Comparison of ENCODE assay signal across 8 mouse cellular contexts in the genomic region with DNA sequence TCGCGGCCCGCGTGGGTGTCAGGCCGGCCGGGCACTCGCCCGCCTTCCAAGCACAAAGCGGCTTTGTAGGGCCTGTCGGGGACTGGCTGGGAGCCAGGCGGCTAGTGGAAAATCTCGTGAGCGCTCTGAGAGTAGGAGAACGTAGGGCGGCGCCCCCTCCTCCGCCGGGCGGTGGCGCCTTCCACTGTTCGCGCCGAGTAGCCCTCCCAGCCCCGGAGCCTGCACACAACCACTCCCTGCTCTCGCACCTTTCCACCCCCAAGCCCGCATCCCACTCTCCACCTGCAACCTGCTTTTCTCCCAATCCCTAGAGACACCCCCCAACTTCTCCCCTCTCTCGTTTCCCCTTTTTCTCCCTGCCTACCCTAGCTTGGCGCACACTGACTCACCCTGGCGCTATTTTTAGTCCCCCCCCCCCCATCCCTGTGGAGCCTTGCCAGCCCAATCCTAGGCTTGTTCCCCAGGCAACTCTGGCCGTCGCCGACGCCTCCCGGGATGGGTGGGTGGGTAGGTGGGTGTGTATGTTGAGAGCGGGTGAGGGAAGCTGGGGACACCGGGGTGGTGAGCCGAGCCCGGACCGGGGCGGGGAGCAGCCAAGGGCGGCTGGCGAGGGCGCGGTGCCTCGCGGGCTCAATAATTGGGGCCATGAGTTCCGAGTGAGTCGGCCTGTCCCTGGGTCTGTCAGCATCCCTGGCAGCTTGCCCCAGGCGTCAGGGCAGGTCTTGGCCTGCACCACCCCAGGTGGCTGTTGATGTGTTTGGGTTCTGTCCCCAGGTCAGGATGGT. TPM values are rescaled to one million over a fixed set of nuclear protein-coding genes. Genes with fewer than 3 reads are reported as not detected.
DNase-seq lines count a peak whose midpoint lies in the region; ATAC-seq and TF ChIP-seq lines count a peak whose summit lies in the region.

No protein-coding gene starts in this region.

- no peaks in the 10 kb centered on the region for H3K9me3 ChIP-seq in embryonic facial prominence, embryonic 15.5 days (replicated peaks)
- no peaks in the 10 kb centered on the region for H3K9me3 ChIP-seq in kidney, embryonic 14.5 days (ENCODE audit: control insufficient read depth, low read length)
- no peaks in the 10 kb centered on the region for H3K9me3 ChIP-seq in limb, embryonic 15.5 days
- no peaks in the 10 kb centered on the region for H3K9me3 ChIP-seq in midbrain, postnatal 0 days (ENCODE audit: low read length)

- no peaks in the 10 kb centered on the region for H3K27me3 ChIP-seq in embryonic facial prominence, embryonic 15.5 days
- no peaks in the 10 kb centered on the region for H3K27me3 ChIP-seq in kidney, embryonic 14.5 days (ENCODE audit: control insufficient read depth, insufficient read depth, low read length)
- H3K27me3 ChIP-seq in limb, embryonic 15.5 days = no peaks in the 10 kb centered on the region
- H3K27me3 ChIP-seq in midbrain, postnatal 0 days (ENCODE audit: insufficient read depth, low read length) = no peaks in the 10 kb centered on the region

- peak overlapping the region; percentile 86 for H3K4me3 ChIP-seq in embryonic facial prominence, embryonic 15.5 days (replicated peaks)
- H3K4me3 ChIP-seq in kidney, embryonic 14.5 days (ENCODE audit: low read length) = peak overlapping the region; percentile 74
- H3K4me3 ChIP-seq in limb, embryonic 15.5 days = peak overlapping the region; percentile 78
- H3K4me3 ChIP-seq in midbrain, postnatal 0 days (ENCODE audit: low read depth, low read length) = peak overlapping the region; percentile 65

- peaks cover 73% of the 10 kb centered on the region for H3K4me1 ChIP-seq in embryonic facial prominence, embryonic 15.5 days
- H3K4me1 ChIP-seq in kidney, embryonic 14.5 days (ENCODE audit: control insufficient read depth, insufficient read depth, low read length) = peaks cover 50% of the 10 kb centered on the region
- H3K4me1 ChIP-seq in limb, embryonic 15.5 days = peaks cover 69% of the 10 kb centered on the region
- peaks cover 41% of the 10 kb centered on the region for H3K4me1 ChIP-seq in midbrain, postnatal 0 days (ENCODE audit: insufficient read depth, low read length)

- peak overlapping the region; percentile 100 for H3K27ac ChIP-seq in embryonic facial prominence, embryonic 15.5 days (replicated peaks)
- H3K27ac ChIP-seq in kidney, embryonic 14.5 days (ENCODE audit: low read depth, low read length) = peak overlapping the region; percentile 98
- peak overlapping the region; percentile 100 for H3K27ac ChIP-seq in limb, embryonic 15.5 days
- H3K27ac ChIP-seq in midbrain, postnatal 0 days (ENCODE audit: low read depth, low read length) = peak overlapping the region; percentile 99

- peak overlapping the region; percentile 26 for H3K9ac ChIP-seq in embryonic facial prominence, embryonic 15.5 days
- peak overlapping the region; percentile 77 for H3K9ac ChIP-seq in kidney, embryonic 14.5 days (ENCODE audit: low read depth, low read length)
- peak overlapping the region; percentile 68 for H3K9ac ChIP-seq in limb, embryonic 15.5 days
- H3K9ac ChIP-seq in midbrain, postnatal 0 days (replicated peaks; ENCODE audit: low read length, poor library complexity, severe bottlenecking) = peak overlapping the region; percentile 77

- TF ChIP-seq CTCF in midbrain, postnatal 0 days (IDR thresholded peaks at IDR 0.05) = peak; percentile 56

- DNase-seq in 3T3-L1 (ENCODE audit: low read depth, low spot score) = peak; percentile 81
- peak; percentile 93 for DNase-seq in adrenal gland, postnatal 36 days
- DNase-seq in heart, adult 9 months (ENCODE audit: low spot score in 2 of 2) = peak; percentile 88 to 92
- DNase-seq in midbrain, postnatal 0 days (ENCODE audit: low spot score) = peak; percentile 96
- DNase-seq in spleen, postnatal 14 days (ENCODE audit: low spot score in 2 of 2) = peak; percentile 70 to 77

- peak overlapping the region; percentile 80 for H3K4me2 ChIP-seq in embryonic facial prominence, embryonic 15.5 days (replicated peaks)
- H3K4me2 ChIP-seq in kidney, embryonic 14.5 days (replicated peaks; ENCODE audit: low read depth, low read length) = peak overlapping the region; percentile 93
- peak overlapping the region; percentile 77 for H3K4me2 ChIP-seq in limb, embryonic 15.5 days
- H3K4me2 ChIP-seq in midbrain, postnatal 0 days (ENCODE audit: low read depth, low read length, poor library complexity, severe bottlenecking) = peak overlapping the region; percentile 89

- WGBS in embryonic facial prominence, embryonic 15.5 days = under 1% methylated on average over 41 of the region's 49 CpGs
- 1% methylated on average over 48 of the region's 49 CpGs for WGBS in kidney, embryonic 14.5 days
- WGBS in limb, embryonic 15.5 days = 1% methylated on average over 47 of the region's 49 CpGs
- under 1% methylated on average over 34 of the region's 49 CpGs for WGBS in midbrain, postnatal 0 days

- peak; percentile 46 for ATAC-seq in embryonic facial prominence, embryonic 15.5 days (ENCODE audit: insufficient number of reproducible peaks, low FRiP score, low TSS enrichment, low read depth)
- ATAC-seq in kidney, embryonic 14.5 days (ENCODE audit: low FRiP score, low TSS enrichment) = peak; percentile 56
- ATAC-seq in limb, embryonic 15.5 days (ENCODE audit: insufficient number of reproducible peaks, low FRiP score, low TSS enrichment, low read depth) = peak; percentile 41
- peak; percentile 61 for ATAC-seq in midbrain, postnatal 0 days (ENCODE audit: low FRiP score)

- no peaks in the 10 kb centered on the region for H3K36me3 ChIP-seq in embryonic facial prominence, embryonic 15.5 days
- no peaks in the 10 kb centered on the region for H3K36me3 ChIP-seq in kidney, embryonic 14.5 days (ENCODE audit: control insufficient read depth, insufficient read depth, low read length)
- H3K36me3 ChIP-seq in limb, embryonic 15.5 days = peaks cover 10% of the 10 kb centered on the region; the same call in 1 of the 2 replicates
- 0 out of 2 replicates have a peak, but pooled peaks cover 12% of the 10 kb centered on the region for H3K36me3 ChIP-seq in midbrain, postnatal 0 days (ENCODE audit: insufficient read depth, low read length)

RNA-seq across cellular contexts. Expression of gene Cic, which starts 11.8 kb away (rescaled TPM):
- total RNA-seq in adrenal gland, postnatal 36 days (2021) = 100 to 1,000 TPM in 1 of 2 experiments, 10 to 100 TPM in 1; 94.8 to 116 TPM
- 46.3 and 50.6 TPM in 2 replicates for polyA plus RNA-seq in embryonic facial prominence, embryonic 15.5 days (2015; fragmentation: Nextera tagmentation; extraction: Ambion mirVana)
- polyA plus RNA-seq in kidney, embryonic 14.5 days (2014; fragmentation: Nextera tagmentation; extraction: Ambion mirVana) = 36.0 and 47.2 TPM in 2 replicates
- polyA plus RNA-seq in limb, embryonic 15.5 days (2015; fragmentation: Nextera tagmentation; extraction: Ambion mirVana) = 40.3 and 42.5 TPM in 2 replicates
- 145 and 146 TPM in 2 replicates for total RNA-seq in midbrain, postnatal 0 days (2014; rRNA removed)
- polyA plus RNA-seq in midbrain, postnatal 0 days (2015; fragmentation: Nextera tagmentation; extraction: Ambion mirVana) = 26.8 and 31.9 TPM in 2 replicates

RNA-seq across cellular contexts. Expression of gene Pafah1b3, which starts 18.5 kb away (rescaled TPM):
- total RNA-seq in adrenal gland, postnatal 36 days (2021) = 10 to 100 TPM; 32.7 to 34.0 TPM
- 213 and 216 TPM in 2 replicates for polyA plus RNA-seq in embryonic facial prominence, embryonic 15.5 days (2015; fragmentation: Nextera tagmentation; extraction: Ambion mirVana)
- polyA plus RNA-seq in kidney, embryonic 14.5 days (2014; fragmentation: Nextera tagmentation; extraction: Ambion mirVana) = 199 and 245 TPM in 2 replicates
- polyA plus RNA-seq in limb, embryonic 15.5 days (2015; fragmentation: Nextera tagmentation; extraction: Ambion mirVana) = 176 and 198 TPM in 2 replicates
- 595 and 661 TPM in 2 replicates for total RNA-seq in midbrain, postnatal 0 days (2014; rRNA removed)
- 604 and 629 TPM in 2 replicates for polyA plus RNA-seq in midbrain, postnatal 0 days (2015; fragmentation: Nextera tagmentation; extraction: Ambion mirVana)

RNA-seq across cellular contexts. Expression of gene Prr19, which starts 21.9 kb away (rescaled TPM):
- total RNA-seq in adrenal gland, postnatal 36 days (2021) = not detected
- polyA plus RNA-seq in embryonic facial prominence, embryonic 15.5 days (2015; fragmentation: Nextera tagmentation; extraction: Ambion mirVana) = 0.49 and 0.65 TPM in 2 replicates
- polyA plus RNA-seq in kidney, embryonic 14.5 days (2014; fragmentation: Nextera tagmentation; extraction: Ambion mirVana) = 0.67 and 0.69 TPM in 2 replicates
- 0.32 and 0.40 TPM in 2 replicates for polyA plus RNA-seq in limb, embryonic 15.5 days (2015; fragmentation: Nextera tagmentation; extraction: Ambion mirVana)
- total RNA-seq in midbrain, postnatal 0 days (2014; rRNA removed) = 2.0 and 2.5 TPM in 2 replicates
- 5.7 and 7.0 TPM in 2 replicates for polyA plus RNA-seq in midbrain, postnatal 0 days (2015; fragmentation: Nextera tagmentation; extraction: Ambion mirVana)

RNA-seq across cellular contexts. Expression of gene Tmem145, which starts 26.6 kb away (rescaled TPM):
- total RNA-seq in adrenal gland, postnatal 36 days (2021) = 1 to 10 TPM; 1.5 to 1.6 TPM
- 1.2 and 1.8 TPM in 2 replicates for polyA plus RNA-seq in embryonic facial prominence, embryonic 15.5 days (2015; fragmentation: Nextera tagmentation; extraction: Ambion mirVana)
- 0.49 and 0.62 TPM in 2 replicates for polyA plus RNA-seq in kidney, embryonic 14.5 days (2014; fragmentation: Nextera tagmentation; extraction: Ambion mirVana)
- polyA plus RNA-seq in limb, embryonic 15.5 days (2015; fragmentation: Nextera tagmentation; extraction: Ambion mirVana) = 0.50 and 0.61 TPM in 2 replicates
- 105 and 106 TPM in 2 replicates for total RNA-seq in midbrain, postnatal 0 days (2014; rRNA removed)
- polyA plus RNA-seq in midbrain, postnatal 0 days (2015; fragmentation: Nextera tagmentation; extraction: Ambion mirVana) = 131 and 143 TPM in 2 replicates

RNA-seq across cellular contexts. Expression of gene Erf, which starts 28.7 kb away (rescaled TPM):
- 10 to 100 TPM; 25.4 to 40.9 TPM for total RNA-seq in adrenal gland, postnatal 36 days (2021)
- 21.0 and 22.1 TPM in 2 replicates for polyA plus RNA-seq in embryonic facial prominence, embryonic 15.5 days (2015; fragmentation: Nextera tagmentation; extraction: Ambion mirVana)
- 22.4 and 28.8 TPM in 2 replicates for polyA plus RNA-seq in kidney, embryonic 14.5 days (2014; fragmentation: Nextera tagmentation; extraction: Ambion mirVana)
- polyA plus RNA-seq in limb, embryonic 15.5 days (2015; fragmentation: Nextera tagmentation; extraction: Ambion mirVana) = 20.8 and 24.4 TPM in 2 replicates
- total RNA-seq in midbrain, postnatal 0 days (2014; rRNA removed) = 15.8 TPM in 2 replicates
- polyA plus RNA-seq in midbrain, postnatal 0 days (2015; fragmentation: Nextera tagmentation; extraction: Ambion mirVana) = 2.2 and 3.0 TPM in 2 replicates

Comparison
In these comparisons a context has a peak if more than half of its experiments do, and no peak if none do; other contexts are left out.
1. Peak in every context shown above with its lines: DNase-seq, ATAC-seq, H3K4me3 ChIP-seq and H3K27ac ChIP-seq.
2. H3K9ac ChIP-seq: peak in every context shown above with its lines; median percentile 77 in kidney, embryonic 14.5 days; 77 in midbrain, postnatal 0 days; 68 in limb, embryonic 15.5 days; 26 in embryonic facial prominence, embryonic 15.5 days.